Mouse (Mus musculus): ENCODE results near the gene Kat6b. TPM values are rescaled to one million over a fixed set of nuclear protein-coding genes. Genes with fewer than 3 reads are reported as not detected.

The Kat6b gene
- total and polyA plus RNA-seq, 3 experiments, result 2.3 to 10.9 (median 8.0) TPM

- Histone ChIP-seq H3K4me2 (ENCODE audit: insufficient read depth, low read depth, poor library complexity, severe bottlenecking) (no peak overlapping the region), H3K79me2 (replicated peaks; ENCODE audit: control insufficient read depth, extremely low read depth, insufficient read depth, poor library complexity, severe bottlenecking) (no peaks in the 10 kb centered on the region), H3K36me3 (replicated peaks in 1 of 2; ENCODE audit: control insufficient read depth in 1 of 2, insufficient read depth in 1 of 2, low read length in 1 of 2) (no peaks in the 10 kb centered on the region), H3K27me3 (replicated peaks) (no peaks in the 10 kb centered on the region), H3K9me3 (replicated peaks; ENCODE audit: low read length) (no peaks in the 10 kb centered on the region), H3K27ac (ENCODE audit: insufficient read depth, low read depth) (no peak overlapping the region), H3K4me3 (replicated peaks in 1 of 3; ENCODE audit: low read depth in 2 of 3, low read length in 2 of 3, poor library complexity in 1 of 3) (no peak overlapping the region), H3K9ac (ENCODE audit: insufficient read depth, low read depth) (no peak overlapping the region), H3K4me1 (ENCODE audit: control insufficient read depth in 1 of 2, insufficient read depth in 2 of 2) (peaks cover 0 to 10% of the 10 kb centered on the region in 2 experiments; a peak in 2 of 4 replicates)
- in situ Hi-C loops (cut with MboI; ENCODE audit: low pct_ligation_motif_present, low pct_unique_long_range_greater_than_20kb, low sequenced_read_pairs) (no loop called here), dilution Hi-C loops (cut with MboI; ENCODE audit: extremely low pct_ligation_motif_present, extremely low pct_unique_long_range_greater_than_20kb, low sequenced_read_pairs) (no loop called here)
- TF ChIP-seq BHLHE40 (IDR thresholded peaks at IDR 0.05; ENCODE audit: low read depth, low read length), result no peak
- TF ChIP-seq CTCF (conservative IDR thresholded peaks at IDR 0.05 in 1 of 2, IDR thresholded peaks at IDR 0.05 in 1 of 2; ENCODE audit: low read depth in 2 of 2, low read length in 2 of 2), result peak in 1 of 2 experiments; percentile 29; a peak in 1 of 4 replicates
- DNase-seq (ENCODE audit: extremely low read depth), result no peak
Observed at GRCm38 (mm10) chr14:21709545-21709944, 228.3 kb downstream of the Kat6b start.

GRCm38 (mm10) chr14:21711231-21711630 lies 230.0 kb downstream of the Kat6b start:
- no peak for DNase-seq (ENCODE audit: extremely low read depth)
- H3K4me3 ChIP-seq (replicated peaks in 1 of 3; ENCODE audit: low read depth in 2 of 3, low read length in 2 of 3, poor library complexity in 1 of 3), result no peak overlapping the region
- in situ Hi-C loops (cut with MboI; ENCODE audit: low pct_ligation_motif_present, low pct_unique_long_range_greater_than_20kb, low sequenced_read_pairs) (no loop called here), dilution Hi-C loops (cut with MboI; ENCODE audit: extremely low pct_ligation_motif_present, extremely low pct_unique_long_range_greater_than_20kb, low sequenced_read_pairs) (no loop called here)
- H3K27ac ChIP-seq (ENCODE audit: insufficient read depth, low read depth), result no peak overlapping the region
- no peak overlapping the region for H3K9ac ChIP-seq (ENCODE audit: insufficient read depth, low read depth)
- no peaks in the 10 kb centered on the region for H3K79me2 ChIP-seq (replicated peaks; ENCODE audit: control insufficient read depth, extremely low read depth, insufficient read depth, poor library complexity, severe bottlenecking)
- no peaks in the 10 kb centered on the region for H3K9me3 ChIP-seq (replicated peaks; ENCODE audit: low read length)
- no peak for TF ChIP-seq TBP (conservative IDR thresholded peaks at IDR 0.05; ENCODE audit: low read depth, low read length)
- no peak for TF ChIP-seq MEF2A (IDR thresholded peaks at IDR 0.05; ENCODE audit: borderline replicate concordance, low read depth, low read length)
- TF ChIP-seq POLR2A (IDR thresholded peaks at IDR 0.05; ENCODE audit: low read depth, low read length), result no peak
- TF ChIP-seq USF2 (conservative IDR thresholded peaks at IDR 0.05; ENCODE audit: low read depth, low read length), result no peak
- TF ChIP-seq ELF1 (IDR thresholded peaks at IDR 0.05; ENCODE audit: low read depth, low read length), result no peak
- TF ChIP-seq ZKSCAN1 (IDR thresholded peaks at IDR 0.05; ENCODE audit: borderline replicate concordance, low read depth, low read length), result no peak
- no peak for TF ChIP-seq CHD2 (IDR thresholded peaks at IDR 0.05; ENCODE audit: low read length)
- no peak for TF ChIP-seq HCFC1 (IDR thresholded peaks at IDR 0.05; ENCODE audit: low read depth, low read length)
- TF ChIP-seq KAT2A (IDR thresholded peaks at IDR 0.05; ENCODE audit: insufficient replicate concordance, low read length), result no peak
- TF ChIP-seq IRF4 (IDR thresholded peaks at IDR 0.05; ENCODE audit: low read depth, low read length), result no peak
- no peak for TF ChIP-seq MAZ (IDR thresholded peaks at IDR 0.05; ENCODE audit: low read depth, low read length)
- TF ChIP-seq TCF12 (IDR thresholded peaks at IDR 0.05; ENCODE audit: low read depth, low read length), result no peak
- TF ChIP-seq MXI1 (IDR thresholded peaks at IDR 0.05; ENCODE audit: low read depth, low read length), result no peak
- TF ChIP-seq MAFK (IDR thresholded peaks at IDR 0.05; ENCODE audit: insufficient replicate concordance, low read length), result no peak
- TF ChIP-seq ZNF384 (IDR thresholded peaks at IDR 0.05; ENCODE audit: low read depth, low read length), result no peak
- no peak for TF ChIP-seq CHD1 (IDR thresholded peaks at IDR 0.05; ENCODE audit: low read depth, low read length)
- no peak for TF ChIP-seq SIN3A (IDR thresholded peaks at IDR 0.05; ENCODE audit: low read length)
- no peak for TF ChIP-seq MYC (IDR thresholded peaks at IDR 0.05; ENCODE audit: low read depth, low read length)
- no peak for TF ChIP-seq EP300 (IDR thresholded peaks at IDR 0.05; ENCODE audit: low read length)
- H3K36me3 ChIP-seq (replicated peaks in 1 of 2; ENCODE audit: control insufficient read depth in 1 of 2, insufficient read depth in 1 of 2, low read length in 1 of 2), result no peaks in the 10 kb centered on the region
- no peak overlapping the region for H3K4me2 ChIP-seq (ENCODE audit: insufficient read depth, low read depth, poor library complexity, severe bottlenecking)
- peaks cover 0 to 14% of the 10 kb centered on the region in 2 experiments; a peak in 2 of 4 replicates for H3K4me1 ChIP-seq (ENCODE audit: control insufficient read depth in 1 of 2, insufficient read depth in 2 of 2)
- no peaks in the 10 kb centered on the region for H3K27me3 ChIP-seq (replicated peaks)

Measured in CH12.LX (cell line).